Mouse (Mus musculus): ENCODE results near the gene Atp8b2.

- TF ChIP-seq CHD2 (IDR thresholded peaks at IDR 0.05; ENCODE audit: low read depth, low read length) (no peak), MAFK (IDR thresholded peaks at IDR 0.05; ENCODE audit: insufficient read depth, low read depth, low read length) (no peak), HCFC1 (IDR thresholded peaks at IDR 0.05; ENCODE audit: borderline replicate concordance, insufficient read depth, low read length) (no peak), ZNF384 (IDR thresholded peaks at IDR 0.05; ENCODE audit: low read depth, low read length) (no peak), ZC3H11A (IDR thresholded peaks at IDR 0.05; ENCODE audit: borderline replicate concordance, low read depth, low read length) (no peak)
Measured at GRCm38 (mm10) chr3:89999090-89999489, 35.8 kb upstream of the Atp8b2 start.

Data from ES-E14 (cell line).